Mouse (Mus musculus): ENCODE measurements at regions not wholly inside any gene's neighbourhood (a gene's known extent, or its start where the extent isn't known, plus 50 kb on each side); places are given as distances from the start of the nearest gene placed in this dataset.
"Not testable (repeated sequence)": the region's sequence is repeated elsewhere in the genome, so short reads cannot be mapped to it uniquely, and the experiment has no call there.

- Histone ChIP-seq H3K27me3 (ENCODE audit: control insufficient read depth, insufficient read depth, low read length) (no peaks in the 10 kb centered on the region), H3K4me1 (ENCODE audit: control insufficient read depth, insufficient read depth, low read length) (no peaks in the 10 kb centered on the region), H3K9ac (replicated peaks; ENCODE audit: low read length) (no peak overlapping the region), H3K27ac (replicated peaks; ENCODE audit: low read depth, low read length) (no peak overlapping the region; the same call in 1 of the 2 replicates), H3K4me3 (ENCODE audit: low read depth, low read length) (no peak overlapping the region), H3K9me3 (replicated peaks; ENCODE audit: control insufficient read depth, low read length) (no peaks in the 10 kb centered on the region), H3K4me2 (ENCODE audit: low read depth, low read length) (0 out of 2 replicates have a peak overlapping the region, but pooled peaks have one; percentile 16), H3K36me3 (replicated peaks; ENCODE audit: control insufficient read depth, insufficient read depth, low read depth, low read length) (no peaks in the 10 kb centered on the region)
- peak; percentile 62 for DNase-seq (ENCODE audit: low spot score)
- 37% methylated on average over 16 of the region's 16 CpGs for WGBS
- ATAC-seq (replicated peaks; ENCODE audit: insufficient number of reproducible peaks, low FRiP score, low TSS enrichment, low read depth), result no peak
Measured at GRCm38 (mm10) chr1:43310711-43311695, 114.2 kb upstream of the Fhl2 start.

DNA sequence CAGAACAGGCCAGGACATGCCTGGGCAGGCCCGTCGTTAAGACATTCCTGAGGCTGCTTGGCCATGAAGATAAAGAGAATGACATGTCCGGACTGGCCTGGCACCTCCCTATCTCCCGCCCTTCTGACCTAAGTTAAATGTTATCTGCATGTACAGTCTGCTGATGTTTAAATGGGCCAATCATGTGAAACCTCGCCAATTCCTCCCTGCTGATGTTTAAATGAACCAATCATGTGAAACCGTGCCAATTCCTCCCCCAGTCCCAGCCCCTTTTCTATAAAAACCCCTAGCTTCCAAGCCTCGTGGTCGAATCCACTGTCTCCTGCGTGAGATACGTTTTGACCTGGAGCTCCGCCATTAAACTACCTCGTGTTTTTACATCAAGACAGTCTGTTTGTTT is 119.5 kb upstream of the Fhl2 start:
- H3K4me3 ChIP-seq (ENCODE audit: low read depth, low read length); H3K36me3 ChIP-seq (replicated peaks; ENCODE audit: control insufficient read depth, insufficient read depth, low read depth, low read length); H3K27ac ChIP-seq (replicated peaks; ENCODE audit: low read depth, low read length); H3K9me3 ChIP-seq (replicated peaks; ENCODE audit: control insufficient read depth, low read length); H3K4me2 ChIP-seq (ENCODE audit: low read depth, low read length); DNase-seq (ENCODE audit: low spot score); ATAC-seq (replicated peaks; ENCODE audit: insufficient number of reproducible peaks, low FRiP score, low TSS enrichment, low read depth); H3K4me1 ChIP-seq (ENCODE audit: control insufficient read depth, insufficient read depth, low read length); H3K9ac ChIP-seq (replicated peaks; ENCODE audit: low read length); H3K27me3 ChIP-seq (ENCODE audit: control insufficient read depth, insufficient read depth, low read length): not testable (repeated sequence)
- WGBS, result 90% methylated on average over 12 of the region's 12 CpGs

GRCm38 (mm10) chr1:43317076-43317871 is 120.5 kb upstream of the Fhl2 start:
- H3K36me3 ChIP-seq (replicated peaks; ENCODE audit: control insufficient read depth, insufficient read depth, low read depth, low read length), result no peaks in the 10 kb centered on the region
- ATAC-seq (replicated peaks; ENCODE audit: insufficient number of reproducible peaks, low FRiP score, low TSS enrichment, low read depth) (no peak), DNase-seq (ENCODE audit: low spot score) (no peak)
- H3K4me3 ChIP-seq (ENCODE audit: low read depth, low read length), result no peak overlapping the region
- H3K4me2 ChIP-seq (ENCODE audit: low read depth, low read length), result no peak overlapping the region
- no peaks in the 10 kb centered on the region for H3K27me3 ChIP-seq (ENCODE audit: control insufficient read depth, insufficient read depth, low read length)
- H3K9ac ChIP-seq (replicated peaks; ENCODE audit: low read length), result no peak overlapping the region
- H3K4me1 ChIP-seq (ENCODE audit: control insufficient read depth, insufficient read depth, low read length), result no peaks in the 10 kb centered on the region
- H3K9me3 ChIP-seq (replicated peaks; ENCODE audit: control insufficient read depth, low read length), result no peaks in the 10 kb centered on the region
- no peak overlapping the region for H3K27ac ChIP-seq (replicated peaks; ENCODE audit: low read depth, low read length)
- 79% methylated on average over 3 of the region's 3 CpGs for WGBS

DNA sequence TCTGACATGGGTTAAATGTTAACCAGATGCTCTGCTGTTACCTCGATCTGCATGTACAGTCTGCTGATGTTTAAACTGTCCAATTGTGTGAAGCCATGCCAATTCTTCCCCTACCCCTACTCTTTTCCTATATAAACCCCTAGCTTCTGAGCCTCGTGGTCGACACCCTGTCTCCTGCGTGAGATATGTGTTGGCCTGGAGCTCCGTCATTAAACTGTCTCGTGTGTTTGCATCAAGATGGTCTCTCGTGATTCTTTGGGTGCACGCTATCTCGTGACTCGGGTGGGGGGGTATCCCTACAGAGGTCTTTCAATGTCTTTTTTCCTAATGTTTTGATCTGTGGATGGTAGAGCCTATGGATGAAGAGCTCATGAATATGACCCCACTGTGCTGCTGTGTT is 110.9 kb upstream of the Nck2 start:
- not testable (repeated sequence) for ATAC-seq (replicated peaks; ENCODE audit: insufficient number of reproducible peaks, low FRiP score, low TSS enrichment, low read depth); H3K4me3 ChIP-seq (ENCODE audit: low read depth, low read length); H3K4me1 ChIP-seq (ENCODE audit: control insufficient read depth, insufficient read depth, low read length); H3K36me3 ChIP-seq (replicated peaks; ENCODE audit: control insufficient read depth, insufficient read depth, low read depth, low read length); H3K9ac ChIP-seq (replicated peaks; ENCODE audit: low read length); DNase-seq (ENCODE audit: low spot score); H3K4me2 ChIP-seq (ENCODE audit: low read depth, low read length); H3K27ac ChIP-seq (replicated peaks; ENCODE audit: low read depth, low read length); H3K9me3 ChIP-seq (replicated peaks; ENCODE audit: control insufficient read depth, low read length); H3K27me3 ChIP-seq (ENCODE audit: control insufficient read depth, insufficient read depth, low read length)
- 93% methylated on average over 10 of the region's 10 CpGs for WGBS

- no peaks in the 10 kb centered on the region for H3K27me3 ChIP-seq (ENCODE audit: control insufficient read depth, insufficient read depth, low read length)
- H3K36me3 ChIP-seq (replicated peaks; ENCODE audit: control insufficient read depth, insufficient read depth, low read depth, low read length), result no peaks in the 10 kb centered on the region
- H3K4me3 ChIP-seq (ENCODE audit: low read depth, low read length), result no peak overlapping the region
- H3K4me2 ChIP-seq (ENCODE audit: low read depth, low read length), result no peak overlapping the region
- H3K4me1 ChIP-seq (ENCODE audit: control insufficient read depth, insufficient read depth, low read length), result no peaks in the 10 kb centered on the region
- no peaks in the 10 kb centered on the region for H3K9me3 ChIP-seq (replicated peaks; ENCODE audit: control insufficient read depth, low read length)
- no peak overlapping the region for H3K27ac ChIP-seq (replicated peaks; ENCODE audit: low read depth, low read length)
- no peak overlapping the region for H3K9ac ChIP-seq (replicated peaks; ENCODE audit: low read length)
- DNase-seq (ENCODE audit: low spot score) (no peak), ATAC-seq (replicated peaks; ENCODE audit: insufficient number of reproducible peaks, low FRiP score, low TSS enrichment, low read depth) (no peak)
- 87% methylated on average over 3 of the region's 3 CpGs for WGBS
Measured at GRCm38 (mm10) chr1:43337168-43337784, 107.1 kb upstream of the Nck2 start.

GRCm38 (mm10) chr1:43338096-43338915 is 106.1 kb upstream of the Nck2 start:
- ATAC-seq (replicated peaks; ENCODE audit: insufficient number of reproducible peaks, low FRiP score, low TSS enrichment, low read depth) (no peak), DNase-seq (ENCODE audit: low spot score) (no peak)
- 75% methylated on average over 6 of the region's 6 CpGs for WGBS
- H3K4me2 ChIP-seq (ENCODE audit: low read depth, low read length), result no peak overlapping the region
- H3K27ac ChIP-seq (replicated peaks; ENCODE audit: low read depth, low read length), result no peak overlapping the region
- H3K4me3 ChIP-seq (ENCODE audit: low read depth, low read length), result no peak overlapping the region
- H3K9ac ChIP-seq (replicated peaks; ENCODE audit: low read length), result no peak overlapping the region
- H3K4me1 ChIP-seq (ENCODE audit: control insufficient read depth, insufficient read depth, low read length), result no peaks in the 10 kb centered on the region
- no peaks in the 10 kb centered on the region for H3K36me3 ChIP-seq (replicated peaks; ENCODE audit: control insufficient read depth, insufficient read depth, low read depth, low read length)
- no peaks in the 10 kb centered on the region for H3K9me3 ChIP-seq (replicated peaks; ENCODE audit: control insufficient read depth, low read length)
- H3K27me3 ChIP-seq (ENCODE audit: control insufficient read depth, insufficient read depth, low read length), result no peaks in the 10 kb centered on the region

DNA sequence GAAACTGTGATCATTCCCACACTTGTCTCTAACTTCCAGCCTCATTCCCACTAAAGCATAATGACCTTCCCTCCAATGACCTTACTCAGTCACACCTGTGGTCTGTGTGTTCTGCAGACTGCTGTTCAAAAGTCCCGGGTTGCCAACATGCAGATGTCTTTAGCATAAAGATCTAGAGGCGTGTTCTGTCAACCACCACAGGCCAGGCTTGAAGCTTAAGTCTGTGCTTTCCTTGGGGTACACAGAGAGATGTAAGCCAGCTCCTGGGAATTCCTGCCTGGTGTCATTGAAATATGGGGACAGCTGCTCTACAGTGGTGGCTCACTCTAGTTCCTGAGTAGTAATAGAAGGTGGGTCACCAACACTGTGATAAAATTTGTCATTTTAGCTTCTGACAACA is 101.5 kb upstream of the Nck2 start:
- Histone ChIP-seq H3K9ac (replicated peaks; ENCODE audit: low read length) (no peak overlapping the region), H3K27me3 (ENCODE audit: control insufficient read depth, insufficient read depth, low read length) (no peaks in the 10 kb centered on the region), H3K4me3 (ENCODE audit: low read depth, low read length) (no peak overlapping the region), H3K27ac (replicated peaks; ENCODE audit: low read depth, low read length) (no peak overlapping the region), H3K36me3 (replicated peaks; ENCODE audit: control insufficient read depth, insufficient read depth, low read depth, low read length) (no peaks in the 10 kb centered on the region), H3K9me3 (replicated peaks; ENCODE audit: control insufficient read depth, low read length) (no peaks in the 10 kb centered on the region), H3K4me1 (ENCODE audit: control insufficient read depth, insufficient read depth, low read length) (no peaks in the 10 kb centered on the region), H3K4me2 (ENCODE audit: low read depth, low read length) (no peak overlapping the region)
- ATAC-seq (replicated peaks; ENCODE audit: insufficient number of reproducible peaks, low FRiP score, low TSS enrichment, low read depth) (no peak), DNase-seq (ENCODE audit: low spot score) (no peak)
- 89% methylated on average over 2 of the region's 2 CpGs for WGBS

Measured in embryonic facial prominence, embryonic 11.5 days (tissue).